Mouse (Mus musculus) mesoderm, embryonic 11.5 days (tissue): ENCODE results near the gene Zswim4.

Experiments used
- DNase-seq: peaks from one replicate; pipeline ENCODE4 v3.0.0-alpha.2; 2012; ENCODE audit warnings: low read depth, low spot score

The Zswim4 gene

GRCm38 (mm10) chr8:84223322-84224029 lies 13.4 kb downstream of the Zswim4 start:
- DNase-seq: no peak

DNA sequence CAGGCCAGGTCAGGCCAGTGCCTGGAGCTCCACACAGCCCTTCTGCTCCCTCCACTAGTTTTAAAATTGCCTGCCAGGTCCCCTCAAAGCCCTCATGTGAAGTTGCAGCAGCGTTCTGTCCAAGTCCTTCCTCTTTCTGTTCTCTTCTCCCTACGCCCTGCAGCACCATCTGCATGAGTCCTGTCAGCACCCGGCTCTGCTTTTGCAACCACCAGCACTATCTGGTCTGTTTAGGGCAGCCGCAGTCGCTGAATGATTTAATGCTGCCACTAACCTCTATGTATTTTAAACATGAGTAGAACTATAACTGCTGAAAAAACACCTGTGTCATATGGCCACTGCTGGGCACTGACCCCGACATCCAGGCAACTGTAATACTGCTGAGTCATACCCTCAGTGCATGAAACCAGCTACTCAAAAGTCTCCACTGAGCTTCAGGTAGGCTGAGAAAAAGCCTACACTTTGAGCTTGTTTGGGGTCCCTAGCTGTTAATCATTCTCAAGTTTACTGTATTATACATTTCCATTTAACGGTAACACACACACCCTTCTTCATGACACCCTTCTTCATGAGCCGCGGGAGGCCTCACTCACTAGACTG lies 14.2 kb downstream of the Zswim4 start:
- no peak for DNase-seq

GRCm38 (mm10) chr8:84220105-84220504 lies 16.8 kb downstream of the Zswim4 start:
- no peak for DNase-seq

DNA sequence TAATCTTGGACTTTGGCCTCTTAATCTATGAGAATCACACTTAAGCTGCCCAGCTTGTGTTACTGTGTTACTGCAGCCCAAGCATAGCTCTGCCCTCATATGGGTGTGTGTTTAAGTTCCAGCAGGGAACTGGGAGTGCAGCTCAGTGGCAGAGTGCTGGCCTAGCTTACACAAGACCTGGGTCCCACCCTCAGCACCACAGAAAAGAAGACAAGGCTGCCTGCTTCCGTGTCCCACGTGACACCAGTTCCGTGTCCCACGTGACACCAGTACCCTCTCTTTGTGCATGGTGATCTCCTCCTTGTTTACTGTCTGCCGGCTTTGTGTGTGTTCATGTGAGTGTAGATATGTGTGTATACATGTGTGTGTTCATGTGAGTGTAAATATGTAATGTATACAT lies 18.7 kb downstream of the Zswim4 start:
- DNase-seq: no peak

DNA sequence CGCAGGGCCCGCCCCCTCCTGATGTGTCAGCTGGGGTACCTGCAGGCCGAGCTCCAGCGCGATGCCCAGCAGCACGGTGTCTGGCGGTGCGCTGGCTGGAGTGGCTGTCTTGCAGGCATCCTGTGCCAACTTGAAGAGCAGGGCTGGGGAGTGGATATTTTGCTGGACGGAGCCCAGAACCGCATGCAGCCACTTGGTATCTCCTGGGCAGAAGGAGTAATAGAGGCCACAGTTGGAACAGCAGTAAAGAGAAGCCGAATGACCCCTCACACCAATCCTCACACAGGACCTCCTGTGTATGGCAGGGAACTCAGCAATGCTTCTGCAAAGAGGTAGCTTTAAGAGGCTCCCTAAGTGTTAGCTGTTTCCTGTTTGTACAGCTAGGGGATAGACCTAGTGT lies 19.6 kb downstream of the Zswim4 start:
- no peak for DNase-seq

GRCm38 (mm10) chr8:84213277-84213676 lies 23.6 kb downstream of the Zswim4 start:
- DNase-seq: no peak

DNA sequence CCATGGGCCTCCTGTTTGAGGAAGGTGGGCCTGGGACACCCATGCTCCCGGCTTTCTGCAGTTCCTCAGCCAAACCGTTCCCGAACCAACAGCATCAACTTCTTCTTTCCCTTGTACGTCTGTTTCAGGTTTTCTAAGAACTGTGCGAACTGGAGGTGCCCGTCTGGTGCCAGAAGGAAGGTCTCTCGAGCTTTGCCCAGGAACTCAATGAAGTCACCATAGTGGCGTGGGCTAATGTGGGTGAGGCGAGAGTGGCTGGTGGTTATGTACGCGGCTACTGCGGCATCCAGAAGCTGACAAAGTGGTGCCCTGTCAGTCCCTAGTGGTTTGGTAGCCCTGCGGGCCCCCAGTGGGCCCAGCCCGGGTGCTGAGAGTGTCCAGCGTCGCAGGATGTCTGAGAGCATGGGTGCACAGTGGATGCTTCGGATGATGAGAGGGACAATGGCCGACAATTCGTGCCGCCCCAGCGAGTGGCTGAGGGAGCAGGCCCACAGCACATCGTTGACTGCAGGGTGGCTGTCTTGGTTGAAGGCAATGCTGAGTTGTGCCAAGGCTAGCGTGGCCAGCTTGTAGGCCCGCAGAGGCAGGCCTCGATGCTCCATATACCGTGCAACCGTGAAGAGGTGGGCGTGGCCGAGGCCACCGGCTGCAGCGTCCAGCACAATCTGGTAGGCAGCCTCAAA lies 24.8 kb downstream of the Zswim4 start:
- DNase-seq: no peak

GRCm38 (mm10) chr8:84211202-84211601 lies 25.7 kb downstream of the Zswim4 start:
- DNase-seq: no peak

- peak; percentile 83 for DNase-seq
These were observed 26.6 kb downstream of the Zswim4 start for GRCm38 (mm10) chr8:84210167-84210791.

DNA sequence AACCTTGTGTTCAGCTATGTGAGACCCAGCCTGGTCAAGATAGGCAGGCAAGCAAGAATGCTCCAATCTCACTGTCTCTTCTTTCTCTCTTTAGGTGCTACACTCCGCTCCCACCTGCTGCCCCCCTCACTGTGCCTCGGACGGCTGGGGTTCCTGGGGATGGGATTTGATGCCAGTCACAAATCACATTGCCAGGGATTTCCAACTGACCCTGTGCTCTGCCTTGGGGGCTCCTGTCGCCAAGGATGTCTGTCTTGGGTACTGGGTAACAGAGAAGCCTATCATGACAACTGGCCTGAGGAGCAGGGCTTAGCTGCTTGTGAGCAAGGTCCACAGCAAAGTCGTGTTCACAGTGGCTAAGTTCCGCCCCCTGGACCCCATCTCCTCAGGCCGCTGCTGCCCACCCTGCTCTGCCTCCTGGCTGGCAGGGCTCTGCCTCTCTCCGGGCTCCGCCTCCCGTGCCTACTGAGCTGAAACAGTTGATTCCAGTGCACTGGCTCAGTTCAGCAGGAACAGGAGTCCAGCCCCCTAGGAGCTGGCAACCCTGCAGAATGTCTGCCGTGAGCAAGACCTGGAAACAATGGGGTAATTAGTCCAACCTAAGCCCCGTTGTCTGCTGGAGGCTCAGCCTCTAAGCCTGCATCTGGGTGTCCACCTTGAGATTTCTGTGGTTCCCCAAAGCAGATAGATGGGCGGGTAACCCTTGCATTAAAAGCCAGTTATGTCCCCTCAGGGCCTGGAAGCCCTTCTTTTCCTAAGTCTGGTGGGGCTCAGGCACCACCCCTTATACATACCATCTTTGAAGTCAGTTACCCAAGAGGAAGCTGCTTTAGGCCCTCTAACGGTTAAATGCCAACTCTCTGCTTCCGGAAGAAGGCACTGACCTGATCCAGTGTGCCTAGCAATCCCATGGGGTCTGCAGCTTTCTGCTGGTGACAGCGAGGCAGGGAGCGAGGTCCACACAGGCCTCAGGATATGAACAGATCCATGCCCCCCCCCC lies 28.2 kb downstream of the Zswim4 start:
- no peak for DNase-seq

GRCm38 (mm10) chr8:84207811-84208210 lies 29.0 kb downstream of the Zswim4 start:
- no peak for DNase-seq

- DNase-seq: no peak
These were observed 30.2 kb downstream of the Zswim4 start for GRCm38 (mm10) chr8:84206666-84207065.

DNA sequence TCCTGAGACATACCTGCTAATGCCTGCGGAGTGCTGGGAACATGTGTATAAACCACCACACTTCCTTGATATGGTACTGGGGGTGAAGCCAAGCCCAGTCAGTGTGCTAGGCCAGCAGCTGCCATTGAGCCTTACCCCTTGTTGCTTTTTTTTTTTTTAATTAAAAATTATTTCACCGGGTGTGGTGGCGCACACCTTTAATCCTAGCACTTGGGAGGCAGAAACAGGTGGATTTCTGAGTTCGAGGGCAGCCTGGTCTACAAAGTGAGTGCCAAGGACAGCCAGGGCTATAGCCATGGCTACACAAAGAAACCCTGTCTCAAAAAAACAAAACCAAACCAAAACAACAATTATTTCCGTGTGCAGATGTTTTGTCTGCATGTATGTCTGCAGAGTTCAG lies 31.8 kb downstream of the Zswim4 start:
- no peak for DNase-seq

DNA sequence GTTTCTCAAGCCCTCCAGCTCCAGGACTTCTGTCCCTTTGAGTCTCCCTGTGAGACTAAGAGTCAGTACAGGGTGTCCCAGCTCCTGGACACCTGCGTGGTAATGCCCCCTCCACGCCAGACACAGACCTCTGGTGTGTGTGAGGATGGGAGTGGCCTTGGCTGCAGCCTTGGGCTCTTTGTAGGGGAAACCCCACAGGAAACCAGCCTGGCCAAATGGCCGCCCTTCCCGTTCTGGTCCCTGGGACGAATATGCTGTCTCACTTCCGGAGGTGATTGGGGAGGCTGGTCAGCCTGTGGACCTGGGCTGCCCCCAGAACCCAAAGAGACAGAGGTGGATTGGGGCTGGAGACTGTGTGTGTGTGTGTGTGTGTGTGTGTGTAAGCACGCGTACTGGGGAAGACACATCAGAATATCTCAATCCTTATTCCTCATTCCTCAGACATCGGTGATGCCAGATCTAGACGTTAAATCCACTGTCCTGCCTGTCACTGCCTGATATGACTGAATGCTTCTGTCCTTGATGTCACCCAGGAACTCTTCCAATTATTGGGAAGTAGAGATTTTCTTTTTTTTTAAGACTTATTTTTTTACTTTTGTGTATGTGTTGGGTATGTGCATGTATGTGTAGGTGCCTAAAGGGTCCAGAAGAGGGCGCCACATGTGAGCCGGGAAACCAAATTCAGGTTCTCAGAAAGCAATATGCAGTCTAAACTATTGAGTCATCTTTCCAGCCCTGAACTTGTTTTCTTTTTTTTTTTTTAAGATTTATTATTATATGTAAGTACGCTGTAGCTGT lies 32.7 kb downstream of the Zswim4 start:
- no peak for DNase-seq

DNA sequence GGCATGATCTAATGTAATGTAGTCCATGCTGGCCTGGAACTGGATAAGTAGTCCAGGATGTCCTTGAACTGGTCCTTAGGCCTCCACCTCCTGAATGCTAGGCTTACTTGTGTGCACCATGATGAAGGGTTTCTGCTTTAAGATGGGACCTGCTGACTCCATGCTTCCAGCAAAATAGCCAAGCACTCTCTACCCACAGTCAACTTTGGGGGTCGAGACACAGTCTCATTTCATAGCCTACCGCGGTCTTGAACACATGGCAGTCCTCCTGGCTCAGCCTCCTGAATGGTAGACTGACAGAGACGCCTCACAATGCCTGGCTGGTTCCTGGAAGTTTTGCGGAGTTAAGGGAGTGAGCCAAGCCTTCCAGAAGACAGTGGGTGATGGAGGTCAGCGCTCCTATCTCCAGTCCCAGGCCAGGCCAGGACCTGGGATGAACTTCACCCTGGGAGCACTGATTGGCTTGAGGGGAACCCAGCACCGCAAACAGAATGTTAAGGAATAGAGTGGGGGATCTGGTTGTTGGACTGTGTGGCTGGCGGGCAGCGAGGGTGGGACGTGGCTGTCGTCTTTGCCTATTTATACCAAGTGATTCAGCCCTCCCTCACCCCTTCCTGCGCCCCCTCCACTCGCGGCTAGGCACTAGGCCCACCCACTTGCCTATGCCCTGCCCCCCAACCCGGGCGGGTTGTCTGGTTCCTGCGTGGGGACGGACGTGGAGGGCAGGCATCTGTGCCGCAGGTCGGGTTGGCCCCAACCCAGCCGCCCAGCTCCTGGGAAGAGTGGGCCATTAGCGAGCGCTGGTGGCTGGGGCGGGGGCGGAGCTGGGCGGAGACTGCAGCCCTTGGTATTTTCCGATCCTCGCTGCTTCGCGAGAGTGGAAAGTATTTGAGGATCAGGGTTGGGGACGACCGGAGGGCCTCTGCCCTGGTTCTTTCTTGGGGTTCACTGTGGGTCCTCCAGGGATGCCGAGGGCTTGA lies 33.6 kb downstream of the Zswim4 start:
- DNase-seq: no peak

DNA sequence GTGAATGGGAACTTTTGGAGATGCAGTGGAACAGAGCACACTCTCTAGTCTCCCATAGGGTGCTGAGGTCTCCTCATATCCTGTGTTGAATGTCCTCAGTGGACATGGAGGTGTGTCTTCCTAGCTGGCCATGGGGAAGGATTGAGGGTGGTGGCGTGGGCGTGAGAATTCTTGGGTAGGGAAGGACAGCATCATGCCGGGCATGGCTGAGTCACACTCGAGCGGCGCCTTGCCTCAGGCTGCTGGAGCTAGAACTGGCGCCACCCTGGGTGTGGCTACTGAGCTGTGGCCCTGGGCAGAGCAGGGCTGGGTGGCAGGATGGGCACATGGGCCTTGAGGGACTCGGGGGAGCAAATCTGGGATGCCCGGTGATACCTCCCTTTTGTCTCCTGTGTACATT lies 34.4 kb downstream of the Zswim4 start:
- no peak for DNase-seq

DNA sequence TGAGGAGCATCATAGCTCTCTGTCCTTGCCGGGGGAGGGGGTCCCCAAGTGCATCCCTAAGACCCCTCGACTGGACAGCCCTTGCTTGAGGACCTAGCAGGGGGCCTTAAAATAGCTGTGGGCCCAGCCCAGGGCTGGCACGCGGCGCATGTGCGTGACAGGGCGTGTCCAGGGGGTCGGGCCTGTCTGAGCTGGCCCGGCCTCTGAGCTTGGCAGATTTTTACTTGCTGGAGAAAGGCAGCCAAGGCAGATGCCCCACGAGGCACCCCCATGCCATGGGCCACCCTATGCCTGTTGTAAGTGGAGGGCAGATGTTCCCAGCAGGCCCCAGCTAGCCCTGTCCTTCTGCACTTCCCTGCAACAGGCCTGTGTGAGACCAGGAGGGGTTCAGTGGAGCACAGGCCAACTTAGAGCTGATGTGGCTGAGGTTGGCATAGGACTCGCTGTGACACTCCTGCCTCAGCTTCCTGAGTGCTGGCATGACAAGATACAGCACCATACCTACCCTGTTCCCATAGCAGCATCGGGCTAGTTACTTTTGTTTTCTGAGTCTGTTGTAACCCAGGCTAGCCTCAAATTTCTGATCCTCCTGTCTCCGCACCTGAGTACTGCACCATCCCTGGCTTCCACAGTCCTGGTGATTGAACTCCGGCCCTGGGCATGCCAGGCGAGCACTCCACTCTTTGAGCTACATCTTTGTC lies 35.2 kb downstream of the Zswim4 start:
- DNase-seq: no peak

DNA sequence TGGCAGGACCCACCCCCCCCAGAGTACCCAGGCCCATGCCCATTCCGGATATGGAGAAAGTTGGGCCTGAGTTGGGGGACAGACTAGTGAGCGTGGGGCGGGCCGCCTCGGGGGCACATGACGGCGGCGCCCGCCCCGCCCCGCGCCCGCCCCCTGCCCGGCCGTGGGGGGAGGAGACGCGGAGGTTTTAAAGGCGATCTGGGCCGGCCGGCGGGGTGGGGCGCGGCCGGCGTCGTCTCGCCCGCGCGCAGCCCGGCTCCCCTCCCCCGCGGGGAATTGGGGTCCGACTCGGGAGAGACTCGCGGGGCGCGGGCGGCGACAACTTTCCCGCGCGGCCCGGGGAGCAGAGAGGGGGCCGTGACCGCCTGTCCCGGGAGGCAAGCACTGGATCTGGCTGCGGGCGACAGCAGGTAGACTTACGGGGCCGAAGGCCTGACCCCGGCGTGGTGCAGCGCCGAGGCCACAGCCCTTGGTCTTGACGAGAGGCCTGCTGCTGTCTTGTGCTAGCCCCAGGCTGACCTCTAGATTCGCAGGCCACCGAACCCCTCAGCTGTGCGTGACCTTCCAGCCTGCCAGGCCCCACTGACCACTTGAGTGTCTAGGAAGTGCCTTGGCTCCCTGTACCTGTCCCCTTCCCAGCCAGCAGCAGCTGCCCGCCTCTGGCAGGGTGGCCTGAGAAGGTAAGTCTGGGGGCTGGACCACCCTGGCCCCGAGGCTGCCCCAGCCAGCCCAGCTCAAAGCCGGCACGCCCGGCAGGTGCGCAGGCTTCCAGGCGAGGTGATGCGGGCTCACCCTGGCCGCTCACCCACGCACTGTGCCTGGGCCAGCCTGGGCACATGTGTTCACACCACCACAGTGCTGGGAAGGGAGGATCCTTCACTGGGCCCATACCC lies 36.0 kb downstream of the Zswim4 start:
- DNase-seq: no peak
